Mouse (Mus musculus) liver, adult 2 months (tissue): ENCODE results near the gene Zfp426.

ENCODE experiments used
- CTCF ChIP-seq: fragments of 200-500 bp; IDR thresholded peaks from 2 replicates; pipeline ENCODE4 v1.5.1; 2011; ENCODE audit warnings: low read depth, low read length, control low read depth
- POLR2A ChIP-seq: fragments of 200-500 bp; IDR thresholded peaks from 2 replicates; pipeline ENCODE4 v1.6.1; 2011; ENCODE audit warnings: low read length, control low read depth; ENCODE audit not compliant: insufficient read depth; ENCODE audit errors: extremely low read depth

DNA sequence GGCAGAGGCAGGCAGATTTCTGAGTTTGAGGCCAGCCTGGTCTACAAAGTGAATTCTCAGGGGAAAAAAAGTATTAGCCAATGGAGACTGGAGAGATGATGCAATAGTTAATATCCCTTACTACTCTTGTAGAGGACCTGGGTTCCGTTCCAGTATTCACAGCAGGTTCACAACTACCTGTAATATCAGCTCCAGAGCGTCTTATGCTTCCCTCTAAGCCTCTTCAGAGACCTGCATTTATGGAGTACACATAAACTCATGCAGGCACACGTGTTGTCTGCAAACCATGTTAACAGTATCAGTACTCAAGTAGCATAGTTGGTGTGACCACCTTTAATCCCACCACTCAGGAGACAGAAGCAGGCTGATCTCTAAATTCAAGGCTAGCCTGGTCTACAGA is 62.5 kb downstream of the Zfp426 start:
- TF ChIP-seq CTCF (no peak), POLR2A (no peak)
